ENCODE assay signal across 12 mouse cellular contexts in the genomic region with DNA sequence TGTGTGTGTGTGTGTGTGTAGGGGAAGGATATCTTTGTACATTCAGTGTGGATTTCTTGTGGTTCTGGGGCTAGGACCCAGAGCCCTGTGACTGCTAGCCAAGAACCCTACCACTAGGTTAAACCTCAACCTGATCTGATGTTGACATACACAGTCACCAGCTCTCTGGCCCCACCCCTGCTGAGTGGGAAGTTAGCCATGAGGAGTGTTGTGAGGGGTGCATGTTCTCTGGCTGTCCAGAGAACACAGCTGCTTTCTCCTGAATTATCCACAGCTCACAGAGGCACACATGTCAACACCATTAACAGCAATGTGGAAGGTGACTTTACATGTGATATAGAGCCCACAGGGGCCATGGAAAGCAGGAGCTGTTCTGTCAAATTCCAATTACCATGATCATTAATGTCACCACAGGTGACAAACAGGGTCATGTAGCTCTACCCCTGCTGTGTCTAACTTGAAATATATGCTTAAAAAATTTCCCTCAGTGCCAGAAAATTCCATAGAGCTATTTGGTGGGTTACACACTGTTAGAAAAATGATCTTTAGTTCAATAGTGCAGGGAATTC.
DNase-seq lines count a peak whose midpoint lies in the region; ATAC-seq and TF ChIP-seq lines count a peak whose summit lies in the region.
"Had no signal": no experiment of that assay in that cellular context is flagged by ENCODE, and none has a peak within 500 bp of the region (broad histone marks: within the 10 kb centered on the region; RNA-seq: fewer than 3 reads in every experiment).

No protein-coding gene starts in this region.

- 0 out of 2 replicates have a peak, but pooled peaks cover 7% of the 10 kb centered on the region for H3K4me1 ChIP-seq in kidney, postnatal 0 days (replicated peaks; ENCODE audit: insufficient read depth, low read length)
- peaks cover 10% of the 10 kb centered on the region for H3K4me1 ChIP-seq in kidney, embryonic 16.5 days (ENCODE audit: insufficient read depth, low read length)
- H3K4me1 ChIP-seq in liver, embryonic 12.5 days = peaks cover 22% of the 10 kb centered on the region
- H3K4me1 ChIP-seq in forebrain, postnatal 0 days (ENCODE audit: insufficient read depth) = no peaks in the 10 kb centered on the region
- peaks cover 23% of the 10 kb centered on the region for H3K4me1 ChIP-seq in hindbrain, embryonic 10.5 days (replicated peaks)

- no peaks in the 10 kb centered on the region for H3K27me3 ChIP-seq in kidney, postnatal 0 days (ENCODE audit: insufficient read depth, low read length)
- H3K27me3 ChIP-seq in kidney, embryonic 16.5 days (ENCODE audit: insufficient read depth, low read length) = no peaks in the 10 kb centered on the region
- H3K27me3 ChIP-seq in liver, embryonic 12.5 days (replicated peaks) = no peaks in the 10 kb centered on the region; the same call in 1 of the 2 replicates
- no peaks in the 10 kb centered on the region for H3K27me3 ChIP-seq in forebrain, postnatal 0 days (ENCODE audit: insufficient read depth, low read length)
- no peaks in the 10 kb centered on the region for H3K27me3 ChIP-seq in hindbrain, embryonic 10.5 days (ENCODE audit: insufficient read depth, poor library complexity, severe bottlenecking)

- no peak overlapping the region for H3K9ac ChIP-seq in kidney, postnatal 0 days (ENCODE audit: low read depth, low read length)
- H3K9ac ChIP-seq in kidney, embryonic 16.5 days (replicated peaks; ENCODE audit: low read length) = no peak overlapping the region
- H3K9ac ChIP-seq in liver, embryonic 12.5 days = no peak overlapping the region
- H3K9ac ChIP-seq in forebrain, postnatal 0 days = no peak overlapping the region

- H3K27ac ChIP-seq in kidney, postnatal 0 days = no peak overlapping the region
- H3K27ac ChIP-seq in kidney, embryonic 16.5 days (ENCODE audit: low read length) = no peak overlapping the region
- H3K27ac ChIP-seq in liver, embryonic 12.5 days = peak overlapping the region; percentile 17; the same call in 1 of the 2 replicates
- no peak overlapping the region for H3K27ac ChIP-seq in forebrain, postnatal 0 days (ENCODE audit: low read depth, low read length)
- H3K27ac ChIP-seq in hindbrain, embryonic 10.5 days = no peak overlapping the region

- peak; percentile 17 for DNase-seq in kidney, postnatal 0 days (ENCODE audit: low spot score)
- peak; percentile 10 for DNase-seq in hindlimb bud, embryonic 11.5 days (ENCODE audit: extremely low spot score, low read depth, low spot score)
- DNase-seq in yolk sac, embryonic 10.5 days (ENCODE audit: low spot score) = peak; percentile 68
- DNase-seq in forebrain, postnatal 0 days = no peak
- no peak for DNase-seq in hindbrain, embryonic 10.5 days (ENCODE audit: low spot score)
- DNase-seq: cerebellum, adult 9-10 months; gastrocnemius, postnatal 25 days; right cerebral cortex, adult 18-20 months; thymus, postnatal 36 days had no signal

- no peak overlapping the region for H3K4me3 ChIP-seq in kidney, postnatal 0 days (replicated peaks; ENCODE audit: low read depth, low read length)
- H3K4me3 ChIP-seq in kidney, embryonic 16.5 days (ENCODE audit: low read length) = no peak overlapping the region
- no peak overlapping the region for H3K4me3 ChIP-seq in liver, embryonic 12.5 days
- no peak overlapping the region for H3K4me3 ChIP-seq in forebrain, postnatal 0 days (ENCODE audit: low read depth, low read length)
- no peak overlapping the region for H3K4me3 ChIP-seq in hindbrain, embryonic 10.5 days

- no peak for TF ChIP-seq CTCF in kidney, postnatal 0 days (IDR thresholded peaks at IDR 0.05; ENCODE audit: low read depth)
- no peak for TF ChIP-seq CTCF in forebrain, postnatal 0 days (IDR thresholded peaks at IDR 0.05; ENCODE audit: low read depth)

- H3K4me2 ChIP-seq in kidney, postnatal 0 days (ENCODE audit: low read length) = no peak overlapping the region
- no peak overlapping the region for H3K4me2 ChIP-seq in kidney, embryonic 16.5 days (replicated peaks; ENCODE audit: low read depth, low read length)
- H3K4me2 ChIP-seq in liver, embryonic 12.5 days = no peak overlapping the region
- H3K4me2 ChIP-seq in forebrain, postnatal 0 days (ENCODE audit: low read depth) = no peak overlapping the region

- no peaks in the 10 kb centered on the region for H3K36me3 ChIP-seq in kidney, postnatal 0 days (ENCODE audit: insufficient read depth, low read length)
- no peaks in the 10 kb centered on the region for H3K36me3 ChIP-seq in kidney, embryonic 16.5 days (ENCODE audit: insufficient read depth, low read length)
- no peaks in the 10 kb centered on the region for H3K36me3 ChIP-seq in liver, embryonic 12.5 days
- H3K36me3 ChIP-seq in forebrain, postnatal 0 days (ENCODE audit: insufficient read depth) = no peaks in the 10 kb centered on the region
- H3K36me3 ChIP-seq in hindbrain, embryonic 10.5 days = no peaks in the 10 kb centered on the region

- no peak for ATAC-seq in kidney, postnatal 0 days (replicated peaks; ENCODE audit: low FRiP score, low read depth)
- ATAC-seq in kidney, embryonic 16.5 days (ENCODE audit: low FRiP score, low TSS enrichment) = no peak
- peak; percentile 51; the same call in 1 of the 2 replicates for ATAC-seq in liver, embryonic 12.5 days
- ATAC-seq in forebrain, postnatal 0 days = no peak
- ATAC-seq: inflammation-experienced regulatory T-cells, adult 6 months had no signal

- no peaks in the 10 kb centered on the region for H3K9me3 ChIP-seq in kidney, postnatal 0 days (replicated peaks; ENCODE audit: low read length)
- H3K9me3 ChIP-seq in kidney, embryonic 16.5 days (ENCODE audit: low read length) = no peaks in the 10 kb centered on the region
- H3K9me3 ChIP-seq in liver, embryonic 12.5 days (replicated peaks) = no peaks in the 10 kb centered on the region
- no peaks in the 10 kb centered on the region for H3K9me3 ChIP-seq in forebrain, postnatal 0 days (ENCODE audit: low read length)
- H3K9me3 ChIP-seq in hindbrain, embryonic 10.5 days = no peaks in the 10 kb centered on the region

Comparison
In these comparisons a context has a peak if more than half of its experiments do, and no peak if none do; other contexts are left out.
1. DNase-seq: peak in kidney, postnatal 0 days (single experiment), hindlimb bud, embryonic 11.5 days (single experiment) and yolk sac, embryonic 10.5 days (single experiment); none in forebrain, postnatal 0 days (single experiment) and hindbrain, embryonic 10.5 days (single experiment).